Mouse (Mus musculus) left cerebral cortex, adult 9 months (tissue): Measurements from ENCODE around the gene Ifit1bl1.
"Not testable (repeated sequence)": the region's sequence is repeated elsewhere in the genome, so short reads cannot be mapped to it uniquely, and the experiment has no call there.

ENCODE experiments used
- DNase-seq, 2 experiments: peaks; one replicate each; pipeline ENCODE4 v3.0.0; 2022; ENCODE audit warnings: low spot score in 2 of 2

Gene Ifit1bl1

GRCm38 (mm10) chr19:34588959-34589358 is 12.8 kb downstream of the Ifit1bl1 start:
- DNase-seq: no peak

- not testable (repeated sequence) for DNase-seq
These were observed 13.7 kb downstream of the Ifit1bl1 start for GRCm38 (mm10) chr19:34587898-34588692.

- not testable (repeated sequence) for DNase-seq
These were observed 15.9 kb downstream of the Ifit1bl1 start for GRCm38 (mm10) chr19:34585740-34586458.

GRCm38 (mm10) chr19:34583126-34583766 is 18.5 kb downstream of the Ifit1bl1 start, which contains the start of gene Ifit3:
TSS of gene Ifit3 (plus strand) at chr19:34583531.
- DNase-seq: not testable (repeated sequence)

DNA sequence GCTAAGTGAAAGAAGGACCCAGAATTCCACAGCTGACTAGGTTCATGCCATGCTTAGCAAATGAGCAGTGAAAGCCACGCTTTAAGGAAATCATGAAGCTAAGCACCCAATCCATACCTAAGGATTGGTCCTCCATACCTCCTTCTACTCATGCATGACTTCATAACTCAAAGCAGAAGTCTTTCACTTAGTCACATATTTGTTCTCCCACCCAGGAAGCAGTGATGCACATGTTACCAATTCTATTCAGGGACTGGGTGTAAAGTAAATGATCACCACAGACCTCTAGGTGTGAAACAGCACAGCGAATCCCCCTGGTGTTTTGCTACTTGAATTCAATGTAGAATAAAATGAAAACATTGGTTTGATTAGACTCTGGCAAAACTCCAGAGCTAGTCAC is 19.1 kb downstream of the Ifit1bl1 start:
- not testable (repeated sequence) for DNase-seq

DNA sequence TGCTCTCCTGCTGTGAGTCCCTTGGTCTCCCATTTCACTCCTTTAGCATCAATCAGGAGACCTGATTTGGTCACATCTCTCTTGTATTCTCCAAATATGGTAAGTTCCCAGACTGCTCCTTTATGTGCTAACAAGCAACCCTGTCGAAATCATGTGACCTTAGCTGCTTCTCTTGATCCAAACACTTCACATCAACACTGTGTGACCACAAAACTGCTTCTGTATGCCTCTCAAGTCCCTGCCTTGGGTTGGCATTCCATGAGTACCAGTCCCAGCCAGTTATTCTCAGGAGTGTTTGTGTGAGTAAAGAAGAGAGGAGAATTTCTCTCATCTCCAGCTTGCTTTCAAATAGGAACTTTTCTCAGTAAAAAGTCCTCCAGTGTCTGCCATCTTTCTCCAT is 24.6 kb downstream of the Ifit1bl1 start:
- no peak for DNase-seq

- DNase-seq: no peak
These were observed 28.1 kb downstream of the Ifit1bl1 start for GRCm38 (mm10) chr19:34573650-34574049.

GRCm38 (mm10) chr19:34571080-34571479 is 30.7 kb downstream of the Ifit1bl1 start:
- no peak for DNase-seq

DNA sequence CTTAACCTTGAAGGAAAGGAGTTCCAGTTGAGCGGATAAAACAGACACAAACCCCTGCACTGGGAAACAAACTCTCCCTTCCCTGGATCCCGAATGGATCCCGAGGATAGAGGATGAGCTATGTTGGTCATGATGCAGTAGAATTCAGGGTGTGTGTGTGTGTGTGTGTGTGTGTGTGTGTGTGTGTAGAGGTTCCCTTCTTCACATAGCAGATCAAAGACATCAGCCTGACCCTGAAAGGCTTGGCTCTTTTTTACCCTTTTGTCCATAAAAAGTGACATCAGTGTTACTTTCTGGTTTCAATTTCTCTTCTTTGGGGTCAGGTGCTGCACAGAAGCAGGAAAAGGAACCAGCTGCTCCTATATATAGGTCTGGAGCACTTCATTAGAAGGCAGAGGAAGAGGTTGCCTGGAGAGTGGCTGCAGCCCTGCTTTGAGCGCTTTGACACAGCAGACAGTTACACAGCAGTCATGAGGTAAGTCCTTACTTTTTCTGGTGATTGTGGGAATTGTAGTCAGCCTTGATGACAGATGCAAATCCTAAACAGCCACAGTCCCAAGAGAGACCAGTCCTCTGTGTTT is 31.8 kb downstream of the Ifit1bl1 start:
- no peak for DNase-seq

DNA sequence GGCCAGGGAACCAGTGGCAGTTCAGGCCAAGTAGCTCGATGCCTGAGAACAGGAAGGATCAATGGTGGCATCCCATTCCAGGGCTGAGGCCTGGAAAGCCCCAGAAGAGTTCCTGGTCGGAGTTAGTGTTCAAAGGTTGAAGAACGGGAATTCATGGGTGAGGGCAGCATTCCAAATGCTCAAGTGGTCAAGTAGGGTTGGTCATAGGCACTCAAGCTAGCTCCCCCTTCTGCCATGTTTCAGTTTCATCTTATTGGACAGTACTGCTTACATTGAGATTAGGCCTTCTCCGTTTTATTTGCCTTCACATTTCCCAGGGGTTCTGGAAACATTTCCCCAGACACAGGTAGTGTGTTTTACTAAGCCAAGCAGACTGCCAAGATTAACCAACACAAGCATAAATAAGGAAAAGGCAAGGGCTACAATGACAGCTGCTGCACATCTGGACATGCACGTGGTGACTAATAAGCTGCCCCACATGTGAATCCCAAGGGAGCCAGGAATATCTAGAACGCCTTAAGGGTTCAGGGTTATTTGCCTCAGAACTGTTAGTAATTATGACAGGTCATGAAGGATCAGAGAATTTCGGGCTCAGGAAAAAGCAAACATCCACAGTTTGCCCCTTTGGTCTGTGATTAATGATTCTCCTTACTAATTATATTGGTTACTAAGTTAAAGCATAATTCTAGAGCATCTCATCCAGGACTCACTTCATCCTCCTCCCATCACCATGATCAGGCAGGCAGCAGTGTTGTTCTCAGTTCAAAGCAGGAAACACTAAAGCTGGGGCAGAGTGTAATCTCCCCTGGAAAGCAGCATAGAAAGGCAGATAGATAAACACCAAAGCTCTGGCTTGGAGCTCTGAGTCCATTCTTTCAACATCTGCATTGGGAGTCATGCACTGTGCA is 32.5 kb downstream of the Ifit1bl1 start:
- DNase-seq: no peak

DNA sequence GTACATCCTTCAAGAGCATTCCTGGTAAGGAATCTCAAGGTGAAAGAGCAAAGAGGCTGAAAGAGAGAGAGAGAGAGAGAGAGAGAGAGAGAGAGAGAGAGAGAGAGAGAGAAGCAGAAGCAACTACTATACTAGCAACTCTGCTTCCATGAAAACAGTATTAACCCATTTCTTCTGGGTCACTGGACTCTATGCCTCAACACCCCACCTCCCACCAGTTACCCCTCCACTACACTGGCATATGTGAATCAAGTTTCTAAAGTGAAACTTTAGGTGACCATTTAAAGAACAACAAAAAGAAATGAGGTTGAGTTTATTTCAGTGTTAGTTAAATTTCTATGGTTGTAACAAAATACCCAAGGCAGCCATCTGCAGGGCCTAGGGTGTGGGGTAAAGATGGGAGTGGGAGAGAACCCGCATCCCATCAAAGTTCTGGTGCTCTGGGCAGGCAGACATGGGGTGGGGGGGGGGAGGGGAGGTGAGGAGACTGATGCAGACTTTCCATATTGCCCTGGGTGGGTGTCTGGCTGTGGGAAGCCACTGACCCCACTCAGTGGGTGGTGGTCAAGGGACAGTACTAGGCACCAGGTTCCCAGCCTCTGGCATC is 35.5 kb downstream of the Ifit1bl1 start:
- no peak for DNase-seq

- DNase-seq: no peak
These were observed 39.2 kb downstream of the Ifit1bl1 start for GRCm38 (mm10) chr19:34562556-34562955.

GRCm38 (mm10) chr19:34556621-34557020 is 45.1 kb downstream of the Ifit1bl1 start:
- no peak for DNase-seq

DNA sequence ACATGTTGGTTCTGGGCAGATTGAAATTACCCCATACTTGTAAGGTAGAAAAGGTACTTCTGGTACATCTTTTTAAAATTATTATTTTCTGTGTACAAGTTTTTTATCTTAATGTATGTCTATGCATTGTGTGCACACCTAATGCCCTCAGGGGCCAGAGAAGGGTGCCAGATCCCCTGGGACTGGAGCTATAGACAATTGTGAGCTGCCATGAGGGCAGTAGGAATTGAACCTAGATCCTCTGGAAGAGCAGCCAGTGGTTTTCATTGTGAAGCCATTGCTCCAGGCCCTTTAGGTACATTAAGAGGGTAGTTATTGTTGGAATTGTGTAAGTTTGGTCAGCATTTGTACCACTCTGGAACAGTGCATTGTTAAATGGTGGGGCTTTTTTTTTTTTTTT is 47.7 kb downstream of the Ifit1bl1 start:
- no peak for DNase-seq

DNA sequence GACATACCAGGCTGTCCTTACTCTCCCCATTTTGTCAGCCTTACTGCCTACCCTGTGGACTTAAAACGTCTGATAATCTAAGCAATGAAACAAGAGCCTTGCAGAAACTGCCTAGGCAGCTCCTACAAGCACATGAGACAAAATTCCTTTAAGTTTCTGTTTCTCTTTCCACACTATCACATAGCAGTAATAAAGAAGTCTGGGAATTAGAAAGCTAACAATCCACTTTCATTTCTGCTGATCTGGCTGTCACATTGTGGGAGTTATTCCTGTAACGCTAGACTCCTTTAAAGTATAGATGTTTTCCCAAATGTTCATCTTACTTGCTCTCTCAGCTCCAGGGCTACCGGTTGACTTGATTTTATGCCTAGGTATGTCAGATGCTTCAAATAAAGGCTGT is 48.2 kb downstream of the Ifit1bl1 start:
- DNase-seq: no peak

DNA sequence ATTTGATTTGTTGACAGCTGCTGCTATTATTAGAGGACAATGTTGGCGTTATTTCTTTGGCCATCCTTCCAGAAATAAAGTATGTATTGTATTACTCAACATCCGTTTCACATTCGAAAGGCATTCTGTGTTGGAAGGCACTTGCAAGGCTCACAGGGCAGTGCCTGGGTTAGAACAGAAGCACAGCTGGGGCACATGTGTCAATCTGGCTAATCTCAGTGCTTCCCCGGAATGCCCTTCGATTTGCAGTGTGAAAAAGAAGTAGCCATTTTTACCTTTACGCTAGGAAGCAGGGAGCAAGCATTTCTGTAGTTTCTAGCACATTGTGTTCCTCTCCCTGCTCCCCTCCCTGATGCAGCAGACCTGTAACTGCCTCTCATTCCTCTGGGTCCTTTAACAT is 48.7 kb downstream of the Ifit1bl1 start:
- no peak for DNase-seq

DNA sequence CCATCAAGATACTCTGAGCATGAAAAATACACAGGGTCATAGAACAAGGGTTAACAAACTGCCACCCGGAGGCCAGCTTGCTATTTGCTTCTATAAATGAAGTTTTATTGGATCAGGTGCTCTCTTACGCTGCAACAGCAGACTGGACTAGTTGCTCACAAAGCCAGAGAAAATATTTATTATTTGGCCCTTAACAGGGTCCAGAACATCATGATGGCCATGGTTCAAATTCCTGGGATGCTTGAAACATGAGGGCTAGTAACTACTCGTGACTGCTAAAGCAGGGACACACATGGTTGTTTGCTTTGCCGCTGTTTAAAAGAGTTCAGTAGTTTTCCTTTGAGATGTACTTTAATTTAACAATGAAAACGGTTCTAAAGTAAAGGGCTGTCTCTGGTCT is 49.8 kb downstream of the Ifit1bl1 start:
- no peak for DNase-seq

GRCm38 (mm10) chr19:34550534-34551223 is 51.1 kb downstream of the Ifit1bl1 start, which contains the start of gene Ifit2:
TSS of gene Ifit2 (plus strand) at chr19:34550694.
- peak in 1 of 2 experiments; percentile 76 for DNase-seq

DNA sequence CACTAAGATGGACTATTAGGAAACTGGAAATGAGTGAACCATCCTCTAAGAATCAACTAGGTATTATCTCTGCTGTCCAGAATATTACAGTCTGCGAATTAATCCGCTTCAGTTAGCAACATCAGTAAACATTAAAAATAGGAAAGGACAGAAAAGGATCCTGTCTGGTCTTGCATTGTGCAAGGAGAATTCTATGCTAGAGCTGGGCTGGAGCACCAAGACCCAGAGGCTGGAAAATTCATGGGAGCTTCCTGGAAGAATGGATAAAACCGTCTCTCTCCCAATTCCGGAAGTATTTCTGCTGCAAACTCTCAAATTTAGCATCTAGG is 51.6 kb downstream of the Ifit1bl1 start:
- no peak for DNase-seq

DNA sequence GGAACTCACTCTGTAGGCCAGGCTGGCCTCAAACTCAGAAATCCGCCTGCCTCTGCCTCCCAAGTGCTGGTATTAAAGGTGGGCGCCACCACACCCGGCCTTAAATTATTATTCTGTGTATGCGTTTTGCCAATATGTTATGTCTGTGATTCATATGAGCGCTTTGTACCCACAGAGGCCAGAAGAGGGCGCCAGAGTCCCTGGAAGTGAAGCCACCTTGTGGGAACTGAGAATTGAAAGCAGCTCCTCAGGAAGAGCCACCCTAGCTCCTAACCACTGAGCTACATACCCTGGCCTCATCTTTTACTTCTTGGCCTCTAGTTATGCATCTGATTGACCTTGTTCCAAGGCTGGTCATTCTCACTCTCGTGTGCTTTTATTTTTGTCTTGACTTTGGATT is 53.8 kb downstream of the Ifit1bl1 start:
- DNase-seq: peak in 1 of 2 experiments; percentile 84
